Mouse (Mus musculus) stomach, embryonic 16.5 days (tissue): ENCODE measurements around the gene Lcn3. TPM values are rescaled to one million over a fixed set of nuclear protein-coding genes. Genes with fewer than 3 reads are reported as not detected.
"Not testable (repeated sequence)": the region's sequence is repeated elsewhere in the genome, so short reads cannot be mapped to it uniquely, and the experiment has no call there.

Source experiments
- ATAC-seq: fragments of 200-750 bp; cut with Nextera tagmentation; 2 replicates; pipeline ENCODE4 v1.8.0; 2017; ENCODE audit warnings: moderate number of reproducible peaks, moderate TSS enrichment; ENCODE audit not compliant: insufficient read depth, low FRiP score
- H3K27ac ChIP-seq: fragments of 300-500 bp; sonication (generic); 2 replicates; pipeline ENCODE4 v1.5.1; 2014; ENCODE audit warnings: low read length
- H3K27me3 ChIP-seq: fragments of 300-500 bp; sonication (generic); 2 replicates; pipeline ENCODE4 v1.6.1; 2014; ENCODE audit warnings: low read length, control low read depth, mixed read lengths; ENCODE audit not compliant: control insufficient read depth, insufficient read depth
- H3K36me3 ChIP-seq: fragments of 300-500 bp; sonication (generic); 2 replicates; pipeline ENCODE4 v1.6.1; 2014; ENCODE audit warnings: low read length; ENCODE audit not compliant: control insufficient read depth, insufficient read depth
- H3K4me1 ChIP-seq: fragments of 300-500 bp; sonication (generic); 2 replicates; pipeline ENCODE4 v1.6.1; 2014; ENCODE audit warnings: low read length, control low read depth, mixed read lengths; ENCODE audit not compliant: control insufficient read depth, insufficient read depth
- H3K4me2 ChIP-seq: fragments of 300-500 bp; sonication (generic); 2 replicates; pipeline ENCODE4 v1.6.1; 2014; ENCODE audit warnings: low read depth, low read length, mixed read lengths
- H3K4me3 ChIP-seq: fragments of 300-500 bp; sonication (generic); replicated peaks from 2 replicates; pipeline ENCODE4 v1.5.1; 2014; ENCODE audit warnings: mild to moderate bottlenecking, low read length
- H3K9ac ChIP-seq: fragments of 300-500 bp; sonication (generic); 2 replicates; pipeline ENCODE4 v1.6.1; 2014; ENCODE audit warnings: low read length
- H3K9me3 ChIP-seq: fragments of 300-500 bp; sonication (generic); replicated peaks from 2 replicates; pipeline ENCODE4 v1.6.1; 2016; ENCODE audit warnings: low read length, control low read depth; ENCODE audit not compliant: control insufficient read depth
- WGBS: fragments of 180-500 bp; shearing (Covaris S2); extraction: QIAGEN DNeasy Blood & Tissue Kit; methylation state at CpG from one replicate; pipeline ENCODE4 v1.1.7; 2014; 5-methylcytosine and 5-hydroxymethylcytosine counted together
- polyA plus RNA-seq: library from polyadenylated mRNA; unstranded; fragments of >200 nt; fragmentation: Nextera tagmentation; extraction: Ambion mirVana; gene quantifications from 2 replicates; pipeline ENCODE4 v1.2.1, GENCODE M21; 2015

Lcn3 gene
- not detected in 2 replicates for polyA plus RNA-seq

- H3K36me3 ChIP-seq = no peaks in the 10 kb centered on the region
- 36% methylated on average over 2 of the region's 2 CpGs for WGBS
- H3K9ac ChIP-seq = no peak within 1 kb of the TSS
- H3K9me3 ChIP-seq = no peaks in the 10 kb centered on the region
- H3K4me3 ChIP-seq = no peak within 1 kb of the TSS
- ATAC-seq = no peak
- no peaks in the 10 kb centered on the region for H3K27me3 ChIP-seq
- H3K4me2 ChIP-seq = no peak within 1 kb of the TSS
- no peaks in the 10 kb centered on the region for H3K4me1 ChIP-seq
- no peak within 1 kb of the TSS for H3K27ac ChIP-seq
Observed at GRCm38 (mm10) chr2:25765269-25765668, at the start of gene Lcn3. Gene Lcn3 (plus strand): TSS chr2:25765569.

- H3K9me3 ChIP-seq = no peaks in the 10 kb centered on the region
- H3K27ac ChIP-seq = no peak overlapping the region
- no peak for ATAC-seq
- no peaks in the 10 kb centered on the region for H3K36me3 ChIP-seq
- no peaks in the 10 kb centered on the region for H3K4me1 ChIP-seq
- H3K27me3 ChIP-seq = no peaks in the 10 kb centered on the region
- no peak overlapping the region for H3K4me2 ChIP-seq
- H3K9ac ChIP-seq = no peak overlapping the region
- no peak overlapping the region for H3K4me3 ChIP-seq
Observed at GRCm38 (mm10) chr2:25717222-25717621, 48.1 kb upstream of the Lcn3 start.

- WGBS = 45% methylated on average over 2 of the region's 2 CpGs
- Histone ChIP-seq H3K9ac (no peak overlapping the region), H3K4me2 (no peak overlapping the region), H3K4me1 (no peaks in the 10 kb centered on the region), H3K27ac (no peak overlapping the region), H3K9me3 (no peaks in the 10 kb centered on the region), H3K36me3 (no peaks in the 10 kb centered on the region), H3K4me3 (no peak overlapping the region), H3K27me3 (no peaks in the 10 kb centered on the region)
- no peak for ATAC-seq
Observed at GRCm38 (mm10) chr2:25733199-25733930, 32.0 kb upstream of the Lcn3 start.

GRCm38 (mm10) chr2:25736709-25737108, 28.7 kb upstream of the Lcn3 start, which contains the start of gene Obp2b:
Gene Obp2b (plus strand): TSS chr2:25737009.
- 63% methylated on average over 3 of the region's 3 CpGs for WGBS
- not testable (repeated sequence) for H3K4me3 ChIP-seq, H3K4me1 ChIP-seq, H3K36me3 ChIP-seq, H3K4me2 ChIP-seq, H3K27ac ChIP-seq, H3K9me3 ChIP-seq, ATAC-seq, H3K27me3 ChIP-seq, H3K9ac ChIP-seq

- H3K4me3 ChIP-seq = no peak overlapping the region
- no peak overlapping the region for H3K27ac ChIP-seq
- no peaks in the 10 kb centered on the region for H3K36me3 ChIP-seq
- no peak overlapping the region for H3K9ac ChIP-seq
- H3K4me1 ChIP-seq = no peaks in the 10 kb centered on the region
- 78% methylated on average over 1 of the region's 1 CpGs for WGBS
- no peak overlapping the region for H3K4me2 ChIP-seq
- H3K9me3 ChIP-seq = no peaks in the 10 kb centered on the region
- ATAC-seq = no peak
- H3K27me3 ChIP-seq = no peaks in the 10 kb centered on the region
Observed at GRCm38 (mm10) chr2:25741671-25742070, 23.7 kb upstream of the Lcn3 start.

GRCm38 (mm10) chr2:25754201-25754600, 11.2 kb upstream of the Lcn3 start:
- H3K4me1 ChIP-seq = no peaks in the 10 kb centered on the region
- no peaks in the 10 kb centered on the region for H3K27me3 ChIP-seq
- H3K36me3 ChIP-seq = no peaks in the 10 kb centered on the region
- H3K9me3 ChIP-seq = no peaks in the 10 kb centered on the region
- no peak overlapping the region for H3K9ac ChIP-seq
- H3K4me3 ChIP-seq = no peak overlapping the region
- ATAC-seq = no peak
- no peak overlapping the region for H3K4me2 ChIP-seq
- 86% methylated on average over 1 of the region's 1 CpGs for WGBS
- H3K27ac ChIP-seq = no peak overlapping the region

GRCm38 (mm10) chr2:25758064-25758625, 7.2 kb upstream of the Lcn3 start:
- Histone ChIP-seq H3K9ac (no peak overlapping the region), H3K36me3 (no peaks in the 10 kb centered on the region), H3K4me3 (no peak overlapping the region), H3K9me3 (no peaks in the 10 kb centered on the region), H3K27ac (no peak overlapping the region), H3K4me2 (no peak overlapping the region), H3K4me1 (no peaks in the 10 kb centered on the region), H3K27me3 (no peaks in the 10 kb centered on the region)
- ATAC-seq = no peak
- WGBS = 69% methylated on average over 4 of the region's 4 CpGs

GRCm38 (mm10) chr2:25767764-25768163, 2.4 kb downstream of the Lcn3 start:
- no peaks in the 10 kb centered on the region for H3K36me3 ChIP-seq
- ATAC-seq = no peak
- no peaks in the 10 kb centered on the region for H3K9me3 ChIP-seq
- H3K4me1 ChIP-seq = no peaks in the 10 kb centered on the region
- no peak overlapping the region for H3K4me2 ChIP-seq
- no peak overlapping the region for H3K27ac ChIP-seq
- no peaks in the 10 kb centered on the region for H3K27me3 ChIP-seq
- no peak overlapping the region for H3K9ac ChIP-seq
- 73% methylated on average over 4 of the region's 4 CpGs for WGBS
- no peak overlapping the region for H3K4me3 ChIP-seq

GRCm38 (mm10) chr2:25773507-25773906, 8.1 kb downstream of the Lcn3 start:
- Histone ChIP-seq H3K9me3 (no peaks in the 10 kb centered on the region), H3K4me2 (no peak overlapping the region), H3K9ac (no peak overlapping the region), H3K4me3 (no peak overlapping the region), H3K27me3 (no peaks in the 10 kb centered on the region), H3K36me3 (no peaks in the 10 kb centered on the region), H3K4me1 (no peaks in the 10 kb centered on the region), H3K27ac (no peak overlapping the region)
- no peak for ATAC-seq
- WGBS = 93% methylated on average over 2 of the region's 2 CpGs
